Mouse (Mus musculus) lung, adult 2 months (tissue): ENCODE data around the gene Zfp810.

ENCODE experiments used
- CTCF ChIP-seq: fragments of 200-500 bp; IDR thresholded peaks from 2 replicates; pipeline ENCODE4 v1.5.1; 2011; ENCODE audit warnings: mild to moderate bottlenecking, low read length, control low read depth; ENCODE audit not compliant: insufficient read depth
- POLR2A ChIP-seq: fragments of 200-500 bp; IDR thresholded peaks from 2 replicates; pipeline ENCODE4 v1.6.1; 2011; ENCODE audit warnings: low read depth, mild to moderate bottlenecking, control low read depth, low read length, borderline replicate concordance; ENCODE audit errors: extremely low read depth

GRCm38 (mm10) chr9:22309651-22310050 lies 2.2 kb upstream of the Zfp810 start:
- TF ChIP-seq CTCF (no peak), POLR2A (no peak)
